Mouse (Mus musculus): ENCODE measurements around the gene Hist2h2be. TPM values are rescaled to one million over a fixed set of nuclear protein-coding genes. Genes with fewer than 3 reads are reported as not detected.

Gene Hist2h2be
- total and polyA plus RNA-seq, 3 experiments = 2.3 to 3.8 (median 2.9) TPM

DNA sequence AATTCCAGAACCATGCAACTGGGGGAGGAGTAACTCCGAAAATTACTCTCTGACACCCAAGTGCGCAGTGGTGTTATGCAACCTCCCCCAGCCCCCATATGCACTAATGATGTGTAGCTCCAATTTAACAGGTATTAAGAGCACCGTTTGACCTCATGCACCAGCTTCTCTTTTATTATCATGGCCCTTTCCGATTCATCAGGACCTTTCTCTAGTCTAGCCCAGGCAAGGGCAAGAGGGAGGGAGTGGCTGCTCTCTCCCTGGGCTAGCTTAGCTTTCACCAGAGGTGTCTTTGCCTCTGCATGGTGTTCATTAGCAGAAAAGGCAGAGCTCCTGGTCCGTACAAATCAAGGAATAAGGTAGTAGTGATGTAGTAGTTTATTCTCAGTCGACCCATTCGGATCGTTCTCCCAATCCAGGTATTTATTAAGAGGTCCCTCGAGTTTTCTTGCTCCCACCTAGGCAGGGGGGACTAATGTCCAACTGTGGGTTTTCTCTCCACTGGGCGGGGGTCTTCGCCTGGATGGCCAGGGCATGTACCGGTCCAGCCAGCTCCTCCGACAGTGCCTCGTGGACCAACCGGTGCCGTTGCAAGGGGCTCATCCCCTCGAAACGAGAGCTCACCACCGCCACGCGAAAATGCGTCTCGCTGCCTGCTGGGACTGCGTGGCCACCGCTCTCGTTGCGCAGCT lies 24.3 kb upstream of the Hist2h2be start:
- H3K36me3 ChIP-seq (replicated peaks in 1 of 2; ENCODE audit: control insufficient read depth in 1 of 2, insufficient read depth in 1 of 2, low read length in 1 of 2) = peaks cover 6 to 44% of the 10 kb centered on the region in 2 experiments
- no peaks in the 10 kb centered on the region for H3K79me2 ChIP-seq (replicated peaks; ENCODE audit: control insufficient read depth, extremely low read depth, insufficient read depth, poor library complexity, severe bottlenecking)
- peak overlapping the region; percentile 51 to 66 (median 65) for H3K4me3 ChIP-seq (replicated peaks in 1 of 3; ENCODE audit: low read depth in 2 of 3, low read length in 2 of 3, poor library complexity in 1 of 3)
- dilution Hi-C loops (cut with MboI; ENCODE audit: extremely low pct_ligation_motif_present, extremely low pct_unique_long_range_greater_than_20kb, low sequenced_read_pairs) (no loop called here), in situ Hi-C loops (cut with MboI; ENCODE audit: low pct_ligation_motif_present, low pct_unique_long_range_greater_than_20kb, low sequenced_read_pairs) (no loop called here)
- no peaks in the 10 kb centered on the region for H3K27me3 ChIP-seq (replicated peaks)
- H3K4me1 ChIP-seq (ENCODE audit: control insufficient read depth in 1 of 2, insufficient read depth in 2 of 2) = peaks cover 7 to 21% of the 10 kb centered on the region in 2 experiments
- no peak overlapping the region; the same call in 1 of the 2 replicates for H3K27ac ChIP-seq (ENCODE audit: insufficient read depth, low read depth)
- H3K4me2 ChIP-seq (ENCODE audit: insufficient read depth, low read depth, poor library complexity, severe bottlenecking) = peak overlapping the region; percentile 34
- peak overlapping the region; percentile 70; the same call in 1 of the 2 replicates for H3K9ac ChIP-seq (ENCODE audit: insufficient read depth, low read depth)
- TF ChIP-seq MEF2A (IDR thresholded peaks at IDR 0.05; ENCODE audit: borderline replicate concordance, low read depth, low read length) (no peak), CHD1 (IDR thresholded peaks at IDR 0.05; ENCODE audit: low read depth, low read length) (no peak), ZKSCAN1 (IDR thresholded peaks at IDR 0.05; ENCODE audit: borderline replicate concordance, low read depth, low read length) (no peak), USF1 (IDR thresholded peaks at IDR 0.05; ENCODE audit: low read depth, low read length) (no peak), NRF1 (IDR thresholded peaks at IDR 0.05; ENCODE audit: low read depth, low read length) (no peak), MYC (IDR thresholded peaks at IDR 0.05; ENCODE audit: low read depth, low read length) (no peak), JUND (conservative IDR thresholded peaks at IDR 0.05; ENCODE audit: low read depth, low read length) (no peak), UBTF (IDR thresholded peaks at IDR 0.05; ENCODE audit: low read depth, low read length) (no peak), RCOR1 (conservative IDR thresholded peaks at IDR 0.05; ENCODE audit: low read depth, low read length) (no peak), POLR2AphosphoS2 (IDR thresholded peaks at IDR 0.05; ENCODE audit: low read depth, low read length) (no peak), CTCF (conservative IDR thresholded peaks at IDR 0.05 in 1 of 2, IDR thresholded peaks at IDR 0.05 in 1 of 2; ENCODE audit: low read depth in 2 of 2, low read length in 2 of 2) (no peak), ZMIZ1 (IDR thresholded peaks at IDR 0.05; ENCODE audit: low read depth, low read length) (no peak), POLR2A (IDR thresholded peaks at IDR 0.05; ENCODE audit: low read depth, low read length) (no peak), ELF1 (IDR thresholded peaks at IDR 0.05; ENCODE audit: low read depth, low read length) (no peak), JUN (IDR thresholded peaks at IDR 0.05; ENCODE audit: insufficient read depth, low read depth, low read length) (no peak), TCF12 (IDR thresholded peaks at IDR 0.05; ENCODE audit: low read depth, low read length) (no peak), ETS1 (conservative IDR thresholded peaks at IDR 0.05; ENCODE audit: low read depth, low read length) (no peak), EP300 (IDR thresholded peaks at IDR 0.05; ENCODE audit: low read length) (no peak), BHLHE40 (IDR thresholded peaks at IDR 0.05; ENCODE audit: low read depth, low read length) (no peak), MAX (IDR thresholded peaks at IDR 0.05; ENCODE audit: low read length) (no peak)
- DNase-seq (ENCODE audit: extremely low read depth) = no peak
- H3K9me3 ChIP-seq (replicated peaks; ENCODE audit: low read length) = peaks cover 8% of the 10 kb centered on the region
